Mouse (Mus musculus): ENCODE results near the gene Alg11. TPM values are rescaled to one million over a fixed set of nuclear protein-coding genes. Genes with fewer than 3 reads are reported as not detected.

Alg11 gene
- polyA plus RNA-seq, 2 experiments, result 3.1 to 5.1 TPM

DNA sequence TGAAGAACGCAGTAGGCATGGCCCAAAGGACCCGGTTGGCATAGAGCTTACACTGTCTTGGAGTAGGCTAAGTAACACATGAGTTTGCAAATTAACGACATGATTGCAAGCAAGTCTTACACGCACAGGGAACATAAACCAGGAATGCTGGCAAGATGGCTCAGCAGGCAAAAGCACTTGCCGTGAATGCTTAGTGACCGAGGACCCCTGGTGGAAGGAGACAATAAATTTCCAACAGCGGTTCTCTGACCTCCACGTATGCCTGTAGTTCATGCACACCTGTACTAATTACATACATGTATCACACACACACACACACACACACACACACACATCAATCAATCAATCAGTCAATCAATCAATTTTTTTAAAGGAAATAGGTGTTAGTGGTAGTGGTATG is 31.0 kb downstream of the Alg11 start:
- H3K27me3 ChIP-seq (ENCODE audit: control insufficient read depth, insufficient read depth, low read length), result no peaks in the 10 kb centered on the region
- H3K4me3 ChIP-seq (ENCODE audit: insufficient read depth in 1 of 2, low read depth in 2 of 2, low read length in 2 of 2), result no peak overlapping the region
- TF ChIP-seq CTCF (IDR thresholded peaks at IDR 0.05; ENCODE audit: low read depth), result peak; percentile 67
- no peak for TF ChIP-seq EP300 (IDR thresholded peaks at IDR 0.05; ENCODE audit: low read depth)
- no peaks in the 10 kb centered on the region for H3K9me3 ChIP-seq (ENCODE audit: control insufficient read depth, low read length)
- no peak for ATAC-seq (ENCODE audit: insufficient read depth)
- H3K27ac ChIP-seq, result no peak overlapping the region
- peak in 1 of 3 experiments; percentile 3 for DNase-seq (ENCODE audit: low read depth in 3 of 3, low spot score in 3 of 3)
- H3K9ac ChIP-seq (replicated peaks), result no peak overlapping the region
- 43% methylated on average over 8 of the region's 8 CpGs for WGBS (ENCODE audit: insufficient replicate concordance)
- no peak overlapping the region for H3K4me2 ChIP-seq (ENCODE audit: low read depth)
- H3K36me3 ChIP-seq (replicated peaks; ENCODE audit: control insufficient read depth, insufficient read depth, low read depth), result no peaks in the 10 kb centered on the region
- H3K4me1 ChIP-seq (replicated peaks; ENCODE audit: control insufficient read depth in 2 of 2, insufficient read depth in 2 of 2, low read length in 1 of 2), result no peaks in the 10 kb centered on the region

DNA sequence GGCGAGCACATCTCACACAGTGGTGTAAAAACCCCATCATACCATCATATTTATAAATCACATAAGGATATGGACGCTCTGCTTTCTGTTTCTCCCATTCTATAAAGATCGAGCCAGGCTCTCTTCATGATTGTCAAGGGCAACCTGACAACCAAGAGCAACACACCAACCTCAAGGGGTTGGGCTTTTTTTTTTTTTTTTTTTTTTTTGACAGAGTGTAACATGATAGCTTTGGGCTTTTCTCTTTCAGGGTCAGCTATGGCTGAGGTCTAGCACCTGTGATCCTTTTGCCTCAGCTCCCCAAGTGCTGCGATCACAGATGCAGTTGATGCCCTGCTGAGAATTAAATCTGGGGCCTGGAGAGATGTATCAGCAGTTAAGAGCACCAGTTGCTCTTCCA is 46.5 kb downstream of the Alg11 start:
- H3K27ac ChIP-seq, result no peak overlapping the region
- 53% methylated on average over 4 of the region's 4 CpGs for WGBS (ENCODE audit: insufficient replicate concordance)
- DNase-seq (ENCODE audit: low read depth in 3 of 3, low spot score in 3 of 3), result no peak
- H3K9ac ChIP-seq (replicated peaks), result no peak overlapping the region
- no peaks in the 10 kb centered on the region for H3K36me3 ChIP-seq (replicated peaks; ENCODE audit: control insufficient read depth, insufficient read depth, low read depth)
- TF ChIP-seq CTCF (IDR thresholded peaks at IDR 0.05; ENCODE audit: low read depth) (no peak), EP300 (IDR thresholded peaks at IDR 0.05; ENCODE audit: low read depth) (no peak)
- H3K4me2 ChIP-seq (ENCODE audit: low read depth), result no peak overlapping the region
- no peaks in the 10 kb centered on the region for H3K9me3 ChIP-seq (ENCODE audit: control insufficient read depth, low read length)
- ATAC-seq (ENCODE audit: insufficient read depth), result no peak
- no peaks in the 10 kb centered on the region for H3K27me3 ChIP-seq (ENCODE audit: control insufficient read depth, insufficient read depth, low read length)
- H3K4me3 ChIP-seq (ENCODE audit: insufficient read depth in 1 of 2, low read depth in 2 of 2, low read length in 2 of 2), result no peak overlapping the region
- no peaks in the 10 kb centered on the region for H3K4me1 ChIP-seq (replicated peaks; ENCODE audit: control insufficient read depth in 2 of 2, insufficient read depth in 2 of 2, low read length in 1 of 2)

Other genes starting within 250 kb of the Alg11 start
- gene Defb50, start 237.2 kb upstream of the Alg11 start, polyA plus RNA-seq (2012; rRNA removed), result not detected in 2 replicates
- gene Defb50, start 237.2 kb upstream of the Alg11 start, polyA plus RNA-seq (2014; fragmentation: Nextera tagmentation; extraction: Ambion mirVana), result not detected in 2 replicates
- not detected in 2 replicates for gene Defb2, start 220.8 kb upstream of the Alg11 start, polyA plus RNA-seq (2012; rRNA removed)
- not detected in 2 replicates for gene Defb2, start 220.8 kb upstream of the Alg11 start, polyA plus RNA-seq (2014; fragmentation: Nextera tagmentation; extraction: Ambion mirVana)
- not detected in 2 replicates for gene Defb10, start 201.8 kb upstream of the Alg11 start, polyA plus RNA-seq (2012; rRNA removed)
- not detected in 2 replicates for gene Defb10, start 201.8 kb upstream of the Alg11 start, polyA plus RNA-seq (2014; fragmentation: Nextera tagmentation; extraction: Ambion mirVana)
- not detected in 2 replicates for gene Defb9, start 175.3 kb upstream of the Alg11 start, polyA plus RNA-seq (2012; rRNA removed)
- not detected in 2 replicates for gene Defb9, start 175.3 kb upstream of the Alg11 start, polyA plus RNA-seq (2014; fragmentation: Nextera tagmentation; extraction: Ambion mirVana)
- gene Defb11, start 154.3 kb upstream of the Alg11 start, polyA plus RNA-seq (2012; rRNA removed), result not detected in 2 replicates
- gene Defb11, start 154.3 kb upstream of the Alg11 start, polyA plus RNA-seq (2014; fragmentation: Nextera tagmentation; extraction: Ambion mirVana), result not detected in 2 replicates
- not detected in 2 replicates for gene Defb15, start 128.0 kb upstream of the Alg11 start, polyA plus RNA-seq (2012; rRNA removed)
- gene Defb15, start 128.0 kb upstream of the Alg11 start, polyA plus RNA-seq (2014; fragmentation: Nextera tagmentation; extraction: Ambion mirVana), result not detected in 2 replicates
- gene Defb35, start 122.4 kb upstream of the Alg11 start, polyA plus RNA-seq (2012; rRNA removed), result not detected in 2 replicates
- not detected in 2 replicates for gene Defb35, start 122.4 kb upstream of the Alg11 start, polyA plus RNA-seq (2014; fragmentation: Nextera tagmentation; extraction: Ambion mirVana)
- gene Defb13, start 114.0 kb upstream of the Alg11 start, polyA plus RNA-seq (2012; rRNA removed), result not detected in 2 replicates
- gene Defb13, start 114.0 kb upstream of the Alg11 start, polyA plus RNA-seq (2014; fragmentation: Nextera tagmentation; extraction: Ambion mirVana), result not detected in 2 replicates
- not detected in 2 replicates for gene Fam90a1a, start 102.0 kb upstream of the Alg11 start, polyA plus RNA-seq (2012; rRNA removed)
- gene Fam90a1a, start 102.0 kb upstream of the Alg11 start, polyA plus RNA-seq (2014; fragmentation: Nextera tagmentation; extraction: Ambion mirVana), result not detected in 2 replicates
- not detected in 2 replicates for gene Ccdc70, start 90.9 kb upstream of the Alg11 start, polyA plus RNA-seq (2012; rRNA removed)
- not detected in 2 replicates for gene Ccdc70, start 90.9 kb upstream of the Alg11 start, polyA plus RNA-seq (2014; fragmentation: Nextera tagmentation; extraction: Ambion mirVana)
- gene Atp7b, start 416 bp upstream of the Alg11 start, polyA plus RNA-seq (2012; rRNA removed), result 8.4 and 9.4 TPM in 2 replicates
- 10.4 and 12.0 TPM in 2 replicates for gene Atp7b, start 416 bp upstream of the Alg11 start, polyA plus RNA-seq (2014; fragmentation: Nextera tagmentation; extraction: Ambion mirVana)
- 0.07 TPM in 1 of 2 replicates, not detected in the other for gene Nek5, start 64.3 kb downstream of the Alg11 start, polyA plus RNA-seq (2012; rRNA removed)
- 0.08 TPM in 1 of 2 replicates, not detected in the other for gene Nek5, start 64.3 kb downstream of the Alg11 start, polyA plus RNA-seq (2014; fragmentation: Nextera tagmentation; extraction: Ambion mirVana)
- 0.92 and 1.8 TPM in 2 replicates for gene Nek3, start 105.7 kb downstream of the Alg11 start, polyA plus RNA-seq (2012; rRNA removed)
- 1.4 and 1.7 TPM in 2 replicates for gene Nek3, start 105.7 kb downstream of the Alg11 start, polyA plus RNA-seq (2014; fragmentation: Nextera tagmentation; extraction: Ambion mirVana)
- gene Ckap2, start 125.1 kb downstream of the Alg11 start, polyA plus RNA-seq (2012; rRNA removed), result 13.7 and 21.7 TPM in 2 replicates
- 21.6 and 22.4 TPM in 2 replicates for gene Ckap2, start 125.1 kb downstream of the Alg11 start, polyA plus RNA-seq (2014; fragmentation: Nextera tagmentation; extraction: Ambion mirVana)
- 3.2 and 4.9 TPM in 2 replicates for gene Vps36, start 132.1 kb downstream of the Alg11 start, polyA plus RNA-seq (2012; rRNA removed)
- gene Vps36, start 132.1 kb downstream of the Alg11 start, polyA plus RNA-seq (2014; fragmentation: Nextera tagmentation; extraction: Ambion mirVana), result 7.8 and 8.4 TPM in 2 replicates
- gene Thsd1, start 166.6 kb downstream of the Alg11 start, polyA plus RNA-seq (2012; rRNA removed), result 0.80 and 0.94 TPM in 2 replicates
- 1.1 and 1.3 TPM in 2 replicates for gene Thsd1, start 166.6 kb downstream of the Alg11 start, polyA plus RNA-seq (2014; fragmentation: Nextera tagmentation; extraction: Ambion mirVana)
- gene Tpte, start 222.7 kb downstream of the Alg11 start, polyA plus RNA-seq (2012; rRNA removed), result not detected in 2 replicates
- not detected in 2 replicates for gene Tpte, start 222.7 kb downstream of the Alg11 start, polyA plus RNA-seq (2014; fragmentation: Nextera tagmentation; extraction: Ambion mirVana)

Data from liver, embryonic 14.5 days (tissue).